Mouse (Mus musculus): ENCODE measurements at regions not wholly inside any gene's neighbourhood (a gene's known extent, or its start where the extent isn't known, plus 50 kb on each side); places are given as distances from the start of the nearest gene placed in this dataset.
"Not testable (repeated sequence)": the region's sequence is repeated elsewhere in the genome, so short reads cannot be mapped to it uniquely, and the experiment has no call there.

DNA sequence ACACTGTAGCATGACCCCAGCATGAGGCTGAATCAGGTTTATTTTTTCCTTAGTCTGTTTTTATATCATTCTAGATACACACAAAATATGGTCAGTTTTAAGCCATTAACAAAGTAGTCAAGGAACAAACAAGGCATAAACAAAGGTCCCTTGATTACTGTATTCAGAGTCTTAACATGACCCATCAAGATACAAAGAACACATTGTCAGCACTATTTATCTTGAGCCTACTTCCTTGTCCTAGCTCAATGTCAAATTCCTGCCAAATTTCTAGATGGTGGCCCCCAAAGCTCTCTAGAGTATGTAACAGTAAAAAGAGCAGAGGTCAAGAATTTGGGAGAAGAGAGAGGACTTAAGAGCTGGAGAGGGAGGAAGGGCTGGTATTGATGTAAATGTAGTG, 79.9 kb upstream of the Thpo start:
- H3K27ac ChIP-seq (ENCODE audit: control insufficient read depth, insufficient read depth, low read depth, low read length, poor library complexity): no peak overlapping the region
- H3K4me1 ChIP-seq (ENCODE audit: control insufficient read depth, insufficient read depth, low read length): no peaks in the 10 kb centered on the region
- no peak overlapping the region for H3K4me3 ChIP-seq (replicated peaks; ENCODE audit: control insufficient read depth, low read depth, low read length)
- TF ChIP-seq POLR2A (IDR thresholded peaks at IDR 0.05; ENCODE audit: borderline replicate concordance, control insufficient read depth, low read depth, low read length) (no peak), CTCF (IDR thresholded peaks at IDR 0.05; ENCODE audit: control insufficient read depth, insufficient read depth, low read length) (no peak)

DNA sequence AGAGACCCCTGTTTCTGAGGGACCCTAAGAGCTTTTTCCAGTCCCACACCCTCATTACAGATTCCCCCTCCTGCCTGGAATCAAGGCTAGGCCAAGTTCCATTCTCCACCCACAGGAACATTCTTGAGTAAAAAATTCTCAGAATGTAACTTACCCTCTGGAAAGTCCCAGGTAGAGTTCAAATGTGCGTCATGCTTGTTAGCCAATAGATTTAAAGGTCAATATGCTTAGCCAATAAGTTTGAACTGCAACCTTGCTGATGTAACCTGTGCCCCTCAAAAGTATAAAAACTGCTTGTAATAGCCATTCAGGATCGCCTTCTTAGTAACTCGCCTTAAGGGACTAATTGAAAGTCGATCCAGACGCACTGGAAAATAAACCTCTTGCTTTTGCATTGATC, 77.7 kb upstream of the Thpo start:
- H3K4me3 ChIP-seq (replicated peaks; ENCODE audit: control insufficient read depth, low read depth, low read length); H3K27ac ChIP-seq (ENCODE audit: control insufficient read depth, insufficient read depth, low read depth, low read length, poor library complexity); H3K4me1 ChIP-seq (ENCODE audit: control insufficient read depth, insufficient read depth, low read length): not testable (repeated sequence)
- 87% methylated on average over 5 of the region's 5 CpGs for WGBS

DNA sequence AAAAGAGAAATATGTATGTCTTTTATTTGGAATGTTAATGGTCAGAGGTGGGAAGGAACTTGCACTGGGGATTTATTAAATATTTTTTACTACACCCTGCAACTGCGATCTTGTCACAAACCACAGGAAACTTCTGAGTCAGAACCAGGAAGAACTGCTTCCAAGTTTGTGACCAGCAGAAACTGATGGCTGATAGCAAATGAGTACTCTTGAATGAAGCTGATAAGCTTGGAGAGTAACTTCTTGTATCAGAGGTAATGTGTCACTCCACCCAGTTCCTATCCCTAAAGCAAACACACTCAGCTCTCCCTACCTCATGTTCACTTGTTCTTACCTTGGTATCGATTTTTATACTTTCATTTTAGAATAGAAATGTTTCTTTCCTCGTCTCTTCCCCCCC, 76.0 kb upstream of the Thpo start:
- Histone ChIP-seq H3K27ac (ENCODE audit: control insufficient read depth, insufficient read depth, low read depth, low read length, poor library complexity) (no peak overlapping the region), H3K4me3 (replicated peaks; ENCODE audit: control insufficient read depth, low read depth, low read length) (no peak overlapping the region), H3K4me1 (ENCODE audit: control insufficient read depth, insufficient read depth, low read length) (no peaks in the 10 kb centered on the region)
- WGBS: 7% methylated on average over 3 of the region's 3 CpGs
- TF ChIP-seq CTCF (IDR thresholded peaks at IDR 0.05; ENCODE audit: control insufficient read depth, insufficient read depth, low read length) (no peak), POLR2A (IDR thresholded peaks at IDR 0.05; ENCODE audit: borderline replicate concordance, control insufficient read depth, low read depth, low read length) (no peak)

DNA sequence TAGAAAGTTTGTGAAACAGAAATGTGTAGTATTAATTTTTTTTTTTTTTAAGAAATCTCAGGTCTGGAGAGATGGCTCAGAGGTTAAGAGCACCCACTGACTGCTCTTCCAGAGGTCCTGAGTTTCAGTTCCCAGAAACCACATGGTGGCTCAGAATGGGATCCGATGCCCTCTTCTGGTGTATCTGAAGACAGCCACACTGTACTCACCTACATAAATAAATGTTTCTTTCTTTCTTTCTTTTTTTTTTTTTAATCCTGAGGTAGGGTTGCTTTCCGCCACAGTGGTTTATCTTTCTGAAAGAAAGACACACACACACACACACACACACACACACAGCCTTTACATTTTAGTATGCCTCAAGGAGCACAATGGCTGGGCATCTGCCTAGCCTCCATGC, 74.0 kb upstream of the Thpo start:
- no peak overlapping the region for H3K4me3 ChIP-seq (replicated peaks; ENCODE audit: control insufficient read depth, low read depth, low read length)
- TF ChIP-seq CTCF (IDR thresholded peaks at IDR 0.05; ENCODE audit: control insufficient read depth, insufficient read depth, low read length): no peak
- no peak for TF ChIP-seq POLR2A (IDR thresholded peaks at IDR 0.05; ENCODE audit: borderline replicate concordance, control insufficient read depth, low read depth, low read length)
- peaks cover 3% of the 10 kb centered on the region; the same call in 1 of the 2 replicates for H3K4me1 ChIP-seq (ENCODE audit: control insufficient read depth, insufficient read depth, low read length)
- 66% methylated on average over 2 of the region's 2 CpGs for WGBS
- no peak overlapping the region for H3K27ac ChIP-seq (ENCODE audit: control insufficient read depth, insufficient read depth, low read depth, low read length, poor library complexity)

DNA sequence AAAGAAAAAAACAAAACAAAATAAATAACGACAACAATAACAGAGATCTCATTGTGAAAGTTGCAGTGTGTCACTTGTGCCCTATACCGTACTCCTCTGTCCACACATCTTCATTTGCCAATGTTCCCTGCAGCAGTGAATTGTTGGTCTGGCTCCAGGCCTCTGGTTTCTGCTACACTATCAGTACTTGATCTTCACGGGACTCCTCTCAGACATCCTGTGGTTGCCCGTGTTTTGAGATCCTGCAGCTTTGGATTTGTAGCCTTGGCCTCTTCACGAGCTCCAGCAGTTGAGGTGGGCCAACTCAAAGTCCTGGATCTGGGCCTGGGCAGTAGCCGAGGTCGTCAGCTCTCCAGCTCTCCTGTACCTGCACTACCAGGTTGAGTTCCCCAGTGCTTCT, 72.4 kb upstream of the Thpo start:
- 44% methylated on average over 7 of the region's 7 CpGs for WGBS
- Histone ChIP-seq H3K27ac (ENCODE audit: control insufficient read depth, insufficient read depth, low read depth, low read length, poor library complexity) (no peak overlapping the region), H3K4me1 (ENCODE audit: control insufficient read depth, insufficient read depth, low read length) (peaks cover 3% of the 10 kb centered on the region; the same call in 1 of the 2 replicates), H3K4me3 (replicated peaks; ENCODE audit: control insufficient read depth, low read depth, low read length) (no peak overlapping the region)
- TF ChIP-seq CTCF (IDR thresholded peaks at IDR 0.05; ENCODE audit: control insufficient read depth, insufficient read depth, low read length) (no peak), POLR2A (IDR thresholded peaks at IDR 0.05; ENCODE audit: borderline replicate concordance, control insufficient read depth, low read depth, low read length) (no peak)

DNA sequence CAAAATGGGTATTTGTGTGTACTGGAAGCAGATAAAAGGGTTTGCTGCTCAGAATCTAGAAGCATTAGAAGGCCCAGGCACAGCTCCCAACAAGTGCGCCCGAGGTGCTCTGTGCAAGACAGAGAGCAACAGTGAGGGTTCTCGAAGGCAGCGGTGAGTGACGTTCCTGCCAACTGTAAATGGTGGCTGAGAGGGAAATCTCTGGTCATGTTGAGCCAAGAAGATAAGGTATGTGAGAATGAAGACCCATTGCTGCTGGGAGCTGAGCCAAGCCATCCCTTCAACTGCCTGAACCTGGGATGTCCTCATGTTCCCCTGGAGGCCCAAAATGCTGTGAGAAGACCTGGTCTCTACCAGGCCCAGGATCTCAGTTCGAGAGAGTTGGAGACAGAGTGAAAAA, 71.5 kb upstream of the Thpo start:
- H3K27ac ChIP-seq (ENCODE audit: control insufficient read depth, insufficient read depth, low read depth, low read length, poor library complexity): no peak overlapping the region
- TF ChIP-seq POLR2A (IDR thresholded peaks at IDR 0.05; ENCODE audit: borderline replicate concordance, control insufficient read depth, low read depth, low read length): no peak
- no peak for TF ChIP-seq CTCF (IDR thresholded peaks at IDR 0.05; ENCODE audit: control insufficient read depth, insufficient read depth, low read length)
- WGBS: 58% methylated on average over 6 of the region's 6 CpGs
- H3K4me3 ChIP-seq (replicated peaks; ENCODE audit: control insufficient read depth, low read depth, low read length): no peak overlapping the region
- peaks cover 3% of the 10 kb centered on the region; the same call in 1 of the 2 replicates for H3K4me1 ChIP-seq (ENCODE audit: control insufficient read depth, insufficient read depth, low read length)

DNA sequence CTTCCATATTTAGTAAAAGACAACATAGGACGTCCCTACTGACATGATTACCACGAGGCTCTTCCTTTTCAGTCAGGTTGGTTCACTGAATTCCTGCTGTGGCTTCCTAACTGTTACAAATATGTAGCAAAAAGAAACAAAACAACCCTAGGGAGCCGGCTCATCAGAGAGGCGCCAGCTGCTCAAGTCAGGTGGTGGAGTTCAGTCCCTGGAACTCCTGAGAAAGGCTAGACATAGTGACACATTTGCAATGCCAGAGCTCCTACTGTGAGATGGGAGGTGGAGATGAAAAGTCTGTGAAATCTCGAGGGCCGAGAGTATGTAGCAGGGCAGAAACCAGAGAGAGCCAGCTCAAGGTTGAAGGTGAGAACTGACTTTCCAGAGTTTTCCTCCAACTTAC, 70.8 kb upstream of the Thpo start:
- Histone ChIP-seq H3K4me3 (replicated peaks; ENCODE audit: control insufficient read depth, low read depth, low read length) (no peak overlapping the region), H3K4me1 (ENCODE audit: control insufficient read depth, insufficient read depth, low read length) (peaks cover 3% of the 10 kb centered on the region; the same call in 1 of the 2 replicates), H3K27ac (ENCODE audit: control insufficient read depth, insufficient read depth, low read depth, low read length, poor library complexity) (no peak overlapping the region)
- WGBS: 28% methylated on average over 6 of the region's 6 CpGs
- TF ChIP-seq POLR2A (IDR thresholded peaks at IDR 0.05; ENCODE audit: borderline replicate concordance, control insufficient read depth, low read depth, low read length): no peak
- no peak for TF ChIP-seq CTCF (IDR thresholded peaks at IDR 0.05; ENCODE audit: control insufficient read depth, insufficient read depth, low read length)

DNA sequence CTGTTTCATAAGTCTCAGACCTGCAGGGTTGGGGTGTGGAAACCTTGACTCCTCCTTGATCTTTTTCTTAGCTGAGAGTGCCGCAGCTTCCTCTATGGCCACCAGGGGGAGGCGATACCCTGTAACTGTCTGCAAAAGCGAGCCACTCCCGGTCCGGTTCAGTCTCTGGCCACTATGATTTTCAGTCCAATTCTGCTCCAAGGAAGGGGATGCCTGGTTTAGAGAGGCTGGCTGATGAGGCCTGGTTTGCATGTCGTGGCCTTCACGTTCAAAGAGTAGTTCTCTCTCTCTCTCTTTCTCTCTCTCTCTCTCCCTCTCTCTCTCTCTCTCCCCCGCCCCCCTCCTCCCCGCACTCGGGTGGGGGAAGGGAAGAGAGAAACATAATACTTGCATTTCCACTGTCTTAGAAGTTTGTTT, 70.3 kb upstream of the Thpo start:
- TF ChIP-seq CTCF (IDR thresholded peaks at IDR 0.05; ENCODE audit: control insufficient read depth, insufficient read depth, low read length): peak; percentile 78
- no peak for TF ChIP-seq POLR2A (IDR thresholded peaks at IDR 0.05; ENCODE audit: borderline replicate concordance, control insufficient read depth, low read depth, low read length)
- Histone ChIP-seq H3K4me3 (replicated peaks; ENCODE audit: control insufficient read depth, low read depth, low read length) (peak overlapping the region; percentile 56), H3K4me1 (ENCODE audit: control insufficient read depth, insufficient read depth, low read length) (peaks cover 3% of the 10 kb centered on the region; the same call in 1 of the 2 replicates), H3K27ac (ENCODE audit: control insufficient read depth, insufficient read depth, low read depth, low read length, poor library complexity) (no peak overlapping the region)
- WGBS: under 1% methylated on average over 10 of the region's 10 CpGs

DNA sequence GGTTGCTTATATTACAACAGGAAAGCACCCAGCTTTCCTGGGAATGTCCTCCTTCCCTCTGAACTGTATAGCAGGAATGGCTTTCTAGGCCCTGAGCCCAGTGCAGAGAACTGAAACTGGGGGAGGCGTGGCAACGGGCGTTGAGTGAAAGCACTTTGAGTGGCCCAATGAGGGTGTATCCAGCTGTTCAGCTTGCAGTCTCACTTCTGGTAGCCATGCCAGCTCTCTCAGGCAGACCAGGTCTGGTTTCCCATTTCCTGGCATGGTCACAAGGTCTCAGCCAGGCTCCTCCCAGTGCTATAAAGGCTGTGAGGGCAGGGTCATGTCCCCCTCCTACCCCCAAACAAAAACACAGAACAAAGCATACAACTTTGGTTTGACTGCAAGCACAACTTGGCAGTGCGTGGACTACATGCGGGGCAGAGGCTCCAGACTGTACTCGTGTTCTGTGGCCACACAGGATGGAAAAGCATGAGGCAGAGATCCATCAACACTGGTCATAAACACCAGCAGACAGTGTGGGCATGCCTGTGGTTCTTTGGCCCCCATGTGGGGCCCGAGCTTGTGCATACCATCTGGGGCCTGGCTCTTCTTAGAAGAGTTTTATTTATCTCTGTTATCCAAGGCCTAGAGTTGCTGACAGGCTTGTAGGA, 69.1 kb upstream of the Thpo start:
- Histone ChIP-seq H3K27ac (ENCODE audit: control insufficient read depth, insufficient read depth, low read depth, low read length, poor library complexity) (no peak overlapping the region), H3K4me3 (replicated peaks; ENCODE audit: control insufficient read depth, low read depth, low read length) (no peak overlapping the region), H3K4me1 (ENCODE audit: control insufficient read depth, insufficient read depth, low read length) (peaks cover 3% of the 10 kb centered on the region; the same call in 1 of the 2 replicates)
- no peak for TF ChIP-seq CTCF (IDR thresholded peaks at IDR 0.05; ENCODE audit: control insufficient read depth, insufficient read depth, low read length)
- TF ChIP-seq POLR2A (IDR thresholded peaks at IDR 0.05; ENCODE audit: borderline replicate concordance, control insufficient read depth, low read depth, low read length): no peak
- WGBS: 55% methylated on average over 7 of the region's 7 CpGs

All from bone marrow, adult 2 months (tissue).